Mouse (Mus musculus) embryo, embryonic 11.5 days (tissue): ENCODE results near the gene Cd59a.

Source experiments
- DNase-seq: peaks from one replicate; pipeline ENCODE4 v3.0.0-alpha.2; 2012; ENCODE audit warnings: low read depth, low spot score

Gene Cd59a

GRCm38 (mm10) chr2:104135920-104136319, 40.3 kb downstream of the Cd59a start:
- no peak for DNase-seq

DNA sequence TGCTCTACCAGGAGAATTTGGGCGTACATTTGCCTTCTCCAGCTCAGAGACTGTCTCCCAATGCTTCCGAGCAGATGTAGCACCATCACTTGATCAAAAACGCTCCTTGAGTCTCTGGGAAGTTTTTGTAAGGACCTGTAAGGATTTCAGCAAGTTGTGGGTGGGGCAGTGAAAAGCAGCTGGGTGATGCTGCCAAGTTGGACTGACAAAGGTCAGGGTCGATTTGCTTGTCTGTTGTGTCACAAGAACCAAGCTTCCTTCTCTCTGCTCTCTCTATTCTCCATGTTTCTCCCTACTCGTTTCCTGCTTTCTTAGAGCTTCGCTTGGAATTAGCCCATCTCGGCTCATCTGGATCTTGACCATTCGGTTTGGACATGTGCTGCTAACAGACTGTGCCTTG, 46.5 kb downstream of the Cd59a start:
- DNase-seq, result no peak

GRCm38 (mm10) chr2:104144004-104144403, 48.4 kb downstream of the Cd59a start:
- DNase-seq, result no peak

- DNase-seq, result no peak
These were observed 50.4 kb downstream of the Cd59a start for GRCm38 (mm10) chr2:104145983-104146382.

DNA sequence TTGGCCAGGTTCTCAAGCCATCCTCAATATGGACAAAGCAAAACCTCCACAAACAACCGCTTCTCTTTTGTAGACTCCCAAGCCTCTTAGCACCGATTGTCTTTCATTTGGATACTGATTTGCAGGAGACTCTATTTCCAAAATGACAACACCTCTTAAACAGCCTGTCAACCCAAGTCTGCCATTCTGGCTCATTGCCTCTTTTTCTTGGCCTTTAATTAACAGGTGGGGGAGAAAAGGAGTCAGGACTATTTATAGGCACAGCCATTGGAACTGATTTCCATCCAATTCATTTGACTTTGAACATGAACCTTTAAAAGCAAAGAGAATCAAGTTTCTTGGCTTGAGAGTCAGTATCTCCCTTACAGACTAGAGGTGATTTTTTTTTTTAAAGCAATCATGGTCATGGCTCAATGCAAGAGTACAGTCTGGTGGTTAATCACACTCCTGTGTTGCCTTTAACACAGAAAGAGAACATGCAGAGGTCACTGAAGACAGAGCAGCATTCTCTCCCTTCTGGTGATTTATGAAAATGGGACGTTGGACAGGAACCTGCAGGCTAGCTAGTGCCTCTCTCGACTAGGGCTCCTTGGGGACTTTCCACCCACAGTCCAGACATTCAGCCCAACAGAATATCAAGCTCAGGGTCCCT, 52.4 kb downstream of the Cd59a start:
- DNase-seq, result no peak

DNA sequence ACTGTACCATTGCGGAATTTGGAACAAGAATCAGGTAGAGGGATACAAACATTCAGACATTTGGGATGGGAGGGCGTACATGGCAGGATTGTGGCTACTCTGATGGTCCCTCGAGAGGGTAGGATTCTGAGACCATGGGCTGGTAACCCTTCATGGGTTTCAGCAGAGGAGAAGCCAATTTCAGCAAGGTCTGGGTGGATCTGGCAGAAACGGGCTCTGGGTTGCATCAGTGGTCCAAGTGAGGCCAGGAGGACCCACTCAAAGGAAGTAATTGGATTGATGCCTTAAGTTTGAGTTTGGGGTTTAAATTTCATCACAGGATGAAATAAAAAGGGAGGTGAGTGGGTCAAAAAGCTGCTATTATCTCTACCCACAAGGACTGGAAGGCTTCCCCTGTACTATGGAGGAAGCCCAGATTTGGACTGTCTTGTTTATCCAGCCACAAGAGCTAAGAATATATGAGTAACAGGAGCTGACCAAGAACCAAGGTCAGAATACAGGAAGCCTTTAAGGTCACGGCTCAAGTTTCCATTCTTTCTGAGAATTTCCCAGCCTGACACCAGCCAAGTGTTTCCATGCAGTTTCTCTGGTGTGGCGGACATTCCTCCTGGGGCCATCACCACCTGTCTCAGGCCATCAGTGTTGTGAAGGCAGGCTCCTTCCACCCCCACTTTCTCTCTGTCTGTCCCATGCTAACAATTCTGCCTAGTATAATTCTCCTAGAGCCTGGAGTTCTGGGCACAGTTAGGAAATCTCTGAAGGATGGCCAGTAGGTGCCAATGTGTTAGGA, 55.2 kb downstream of the Cd59a start:
- no peak for DNase-seq

DNA sequence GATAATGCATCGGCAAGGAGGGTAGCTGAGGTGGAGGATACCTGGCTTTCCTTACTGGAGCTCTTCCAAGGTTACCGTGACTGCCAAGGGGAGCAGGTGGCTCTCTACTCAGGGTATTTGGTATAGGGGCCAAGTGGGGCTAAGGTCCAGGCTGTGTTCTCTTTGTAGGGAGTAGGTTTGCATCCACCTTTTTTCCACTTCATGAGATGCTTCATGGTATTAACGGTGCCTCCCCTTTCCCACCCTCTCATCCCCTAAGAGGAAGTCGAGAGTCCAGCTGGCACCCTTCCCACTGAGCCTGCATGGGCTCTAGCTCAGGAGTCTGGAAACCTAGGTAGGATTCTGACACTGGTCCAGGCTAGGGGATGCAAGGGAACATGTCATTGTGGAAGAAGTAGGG, 57.7 kb downstream of the Cd59a start:
- DNase-seq, result no peak

DNA sequence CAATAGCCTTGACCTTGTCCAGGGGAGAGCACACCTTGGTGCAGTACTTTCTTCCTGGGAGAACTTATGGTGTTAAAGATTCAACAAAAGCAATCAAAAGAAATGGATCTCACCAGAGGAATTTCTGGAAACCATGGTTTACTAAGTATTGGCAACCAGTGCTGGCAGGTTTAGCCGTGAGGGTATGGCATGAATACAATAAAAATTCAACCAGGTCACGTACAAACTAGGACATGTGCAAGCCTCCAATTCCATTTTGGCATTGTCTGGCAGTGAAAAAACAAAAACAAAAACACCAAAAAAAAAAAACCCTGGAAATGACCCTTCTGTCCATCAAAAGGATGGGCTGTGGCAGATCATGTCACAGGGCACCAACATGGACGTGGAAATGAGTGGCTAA, 58.3 kb downstream of the Cd59a start:
- DNase-seq, result no peak

GRCm38 (mm10) chr2:104157831-104158230, 62.2 kb downstream of the Cd59a start:
- DNase-seq, result no peak

DNA sequence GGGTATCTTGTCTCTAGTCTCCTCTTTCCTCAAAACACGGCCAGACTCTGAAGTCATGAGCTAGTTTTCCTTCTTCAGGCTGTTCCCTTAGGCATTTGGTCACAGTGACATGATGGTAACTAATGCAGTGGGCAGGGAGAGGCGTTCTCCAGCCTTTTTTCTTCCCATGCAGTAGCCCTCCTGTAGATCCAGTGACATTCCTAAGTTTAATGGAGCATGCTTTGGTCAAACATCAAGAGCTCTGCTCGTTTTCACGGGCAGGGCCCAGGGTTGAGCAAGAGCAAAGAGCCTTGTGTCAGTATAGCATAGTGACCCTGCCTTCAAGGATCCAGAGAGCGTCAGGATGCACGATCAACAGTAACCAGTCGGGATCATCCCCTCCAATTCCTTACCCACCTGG, 67.8 kb downstream of the Cd59a start:
- no peak for DNase-seq

GRCm38 (mm10) chr2:104163978-104164487, 68.4 kb downstream of the Cd59a start:
- DNase-seq, result no peak
